Mouse (Mus musculus) CH12.LX (cell line): ENCODE measurements around the gene Tmem150c. TPM values are rescaled to one million over a fixed set of nuclear protein-coding genes. Genes with fewer than 3 reads are reported as not detected.

ENCODE experiments used
- DNase-seq: peaks from one replicate; pipeline ENCODE4 v3.0.0-alpha.2; 2013; ENCODE audit errors: extremely low read depth
- H3K27ac ChIP-seq: 2 replicates; pipeline ENCODE4 v1.5.1; 2012; ENCODE audit warnings: low read depth, mild to moderate bottlenecking, control low read depth, moderate library complexity; ENCODE audit not compliant: insufficient read depth
- H3K27me3 ChIP-seq: replicated peaks from 2 replicates; pipeline ENCODE3; 2012; ENCODE audit warnings: inconsistent platforms
- H3K36me3 ChIP-seq, 2 experiments: replicated peaks in 1 of 2; 2 replicates each; pipeline versions ENCODE3 to v1.6.1; 2012; ENCODE audit warnings: inconsistent platforms in 1 of 2, low read length in 1 of 2, mild to moderate bottlenecking in 1 of 2, mixed read lengths in 1 of 2, moderate library complexity in 1 of 2; ENCODE audit not compliant: control insufficient read depth in 1 of 2, insufficient read depth in 1 of 2
- H3K4me1 ChIP-seq, 2 experiments: 2 replicates each; pipeline ENCODE4 v1.6.1; 2012; ENCODE audit warnings: inconsistent platforms in 1 of 2, moderate library complexity in 1 of 2; ENCODE audit not compliant: insufficient read depth in 2 of 2, control insufficient read depth in 1 of 2
- H3K4me2 ChIP-seq: 2 replicates; pipeline ENCODE4 v1.6.1; 2012; ENCODE audit warnings: low read depth, mild to moderate bottlenecking, control low read depth; ENCODE audit not compliant: poor library complexity, insufficient read depth, severe bottlenecking
- H3K4me3 ChIP-seq, 3 experiments: fragments of 150-350 bp in 1 of 3; sonication (generic) in 1 of 3; replicated peaks in 1 of 3; 2 replicates each; pipeline versions ENCODE3 to v1.5.1; 2011 to 2012; ENCODE audit warnings: low read depth in 2 of 3, low read length in 2 of 3, mild to moderate bottlenecking in 2 of 3, moderate library complexity in 2 of 3, control low read depth in 1 of 3, improper control_type of control experiment in 1 of 3, inconsistent platforms in 1 of 3, mixed read lengths in 1 of 3; ENCODE audit not compliant: poor library complexity in 1 of 3
- H3K79me2 ChIP-seq: replicated peaks from 2 replicates; pipeline ENCODE4 v1.6.1; 2012; ENCODE audit warnings: mild to moderate bottlenecking, moderate library complexity; ENCODE audit not compliant: control insufficient read depth, poor library complexity, insufficient read depth, severe bottlenecking; ENCODE audit errors: extremely low read depth
- H3K9ac ChIP-seq: 2 replicates; pipeline ENCODE4 v1.6.1; 2012; ENCODE audit warnings: low read depth, mild to moderate bottlenecking, control low read depth, moderate library complexity; ENCODE audit not compliant: insufficient read depth
- H3K9me3 ChIP-seq: replicated peaks from 2 replicates; pipeline ENCODE3; 2012; ENCODE audit warnings: low read length, inconsistent platforms, mixed read lengths
- BHLHE40 ChIP-seq: IDR thresholded peaks from 2 replicates; pipeline ENCODE4 v1.6.1; 2011; ENCODE audit warnings: mild to moderate bottlenecking, low read depth, low read length, improper control_type of control experiment
- CHD1 ChIP-seq: IDR thresholded peaks from 2 replicates; pipeline ENCODE4 v1.6.1; 2012; ENCODE audit warnings: low read depth, low read length, improper control_type of control experiment, inconsistent platforms
- CHD2 ChIP-seq: IDR thresholded peaks from 2 replicates; pipeline ENCODE4 v1.6.1; 2011; ENCODE audit warnings: low read length, improper control_type of control experiment
- CTCF ChIP-seq, 2 experiments: IDR thresholded peaks in 1 of 2; conservative IDR thresholded peaks in 1 of 2; 2 replicates each; pipeline ENCODE4 v1.5.1; 2011 to 2012; ENCODE audit warnings: low read depth in 2 of 2, low read length in 2 of 2, improper control_type of control experiment in 1 of 2, inconsistent platforms in 1 of 2, mild to moderate bottlenecking in 1 of 2, moderate library complexity in 1 of 2
- HCFC1 ChIP-seq: IDR thresholded peaks from 2 replicates; pipeline ENCODE4 v1.6.1; 2012; ENCODE audit warnings: low read depth, mild to moderate bottlenecking, inconsistent platforms, low read length, improper control_type of control experiment
- IRF4 ChIP-seq: IDR thresholded peaks from 2 replicates; pipeline ENCODE4 v1.6.1; 2014; ENCODE audit warnings: low read depth, mild to moderate bottlenecking, inconsistent platforms, low read length, improper control_type of control experiment
- JUND ChIP-seq: conservative IDR thresholded peaks from 2 replicates; pipeline ENCODE4 v1.6.1; 2011; ENCODE audit warnings: low read depth, low read length, improper control_type of control experiment
- KAT2A ChIP-seq: IDR thresholded peaks from 2 replicates; pipeline ENCODE4 v1.6.1; 2012; ENCODE audit warnings: low read length, improper control_type of control experiment, inconsistent platforms; ENCODE audit not compliant: insufficient replicate concordance
- MYC ChIP-seq: IDR thresholded peaks from 2 replicates; pipeline ENCODE4 v1.6.1; 2011; ENCODE audit warnings: low read depth, mild to moderate bottlenecking, improper control_type of control experiment, low read length
- NRF1 ChIP-seq: IDR thresholded peaks from 2 replicates; pipeline ENCODE4 v1.6.1; 2014; ENCODE audit warnings: low read depth, mild to moderate bottlenecking, inconsistent platforms, low read length, improper control_type of control experiment, moderate library complexity
- PAX5 ChIP-seq: IDR thresholded peaks from 2 replicates; pipeline ENCODE4 v1.6.1; 2012; ENCODE audit warnings: low read length, inconsistent platforms, mixed read lengths
- POLR2A ChIP-seq: IDR thresholded peaks from 2 replicates; pipeline ENCODE4 v1.6.1; 2011; ENCODE audit warnings: low read depth, mild to moderate bottlenecking, improper control_type of control experiment, low read length
- RCOR1 ChIP-seq: conservative IDR thresholded peaks from 2 replicates; pipeline ENCODE4 v1.6.1; 2012; ENCODE audit warnings: low read depth, mild to moderate bottlenecking, inconsistent platforms, low read length, improper control_type of control experiment
- SIN3A ChIP-seq: IDR thresholded peaks from 2 replicates; pipeline ENCODE4 v1.6.1; 2012; ENCODE audit warnings: low read length, improper control_type of control experiment, inconsistent platforms
- TBP ChIP-seq: conservative IDR thresholded peaks from 2 replicates; pipeline ENCODE4 v1.6.1; 2011; ENCODE audit warnings: low read depth, low read length, improper control_type of control experiment
- TCF12 ChIP-seq: IDR thresholded peaks from 2 replicates; pipeline ENCODE4 v1.6.1; 2014; ENCODE audit warnings: low read depth, mild to moderate bottlenecking, inconsistent platforms, low read length, improper control_type of control experiment
- USF1 ChIP-seq: IDR thresholded peaks from 2 replicates; pipeline ENCODE4 v1.6.1; 2014; ENCODE audit warnings: low read depth, mild to moderate bottlenecking, inconsistent platforms, low read length, improper control_type of control experiment
- ZC3H11A ChIP-seq: IDR thresholded peaks from 2 replicates; pipeline ENCODE4 v1.6.1; 2012; ENCODE audit warnings: low read depth, mild to moderate bottlenecking, inconsistent platforms, low read length, improper control_type of control experiment
- ZNF384 ChIP-seq: IDR thresholded peaks from 2 replicates; pipeline ENCODE4 v1.6.1; 2012; ENCODE audit warnings: low read depth, low read length, improper control_type of control experiment, inconsistent platforms
- dilution Hi-C: fragments of 300-500 bp; cut with MboI; formaldehyde crosslinking; loops from 2 replicates; pipeline ENCODE4 v1.14.3; 2020; ENCODE audit warnings: low sequenced_read_pairs; ENCODE audit not compliant: extremely low pct_unique_long_range_greater_than_20kb, extremely low pct_ligation_motif_present
- in situ Hi-C: fragments of 300-500 bp; cut with MboI; formaldehyde crosslinking; loops from 3 replicates; pipeline ENCODE4 v1.14.3; 2019; ENCODE audit warnings: low sequenced_read_pairs, low pct_ligation_motif_present, low pct_unique_long_range_greater_than_20kb, mixed read lengths
- polyA plus RNA-seq: library from polyadenylated mRNA; unstranded; fragments of >175 nt; gene quantifications from 2 replicates; pipeline ENCODE4 v1.2.1, GENCODE M21; 2012; ENCODE audit warnings: low read depth; ENCODE audit not compliant: insufficient read length
- total RNA-seq, 2 experiments: library from RNA; depleted of rRNA; stranded (reverse); fragments of 300-350 nt in 1 of 2; fragments of >200 nt in 1 of 2; gene quantifications; 2 replicates each; pipeline ENCODE4 v1.2.3; 2012 to 2014

Tmem150c gene
- total and polyA plus RNA-seq, 3 experiments: not detected

- H3K4me3 ChIP-seq: no peak overlapping the region
- H3K36me3 ChIP-seq: no peaks in the 10 kb centered on the region
- H3K4me2 ChIP-seq: no peak overlapping the region
- H3K9ac ChIP-seq: no peak overlapping the region
- H3K9me3 ChIP-seq: no peaks in the 10 kb centered on the region
- H3K27me3 ChIP-seq: no peaks in the 10 kb centered on the region
- H3K79me2 ChIP-seq: no peaks in the 10 kb centered on the region
- dilution Hi-C loops: no loop called here
- in situ Hi-C loops: no loop called here
- H3K4me1 ChIP-seq: peaks cover 3 to 7% of the 10 kb centered on the region in 2 experiments; a peak in 3 of 4 replicates
- DNase-seq: no peak
- no peak for TF ChIP-seq CHD1
- TF ChIP-seq BHLHE40: no peak
- no peak for TF ChIP-seq HCFC1
- TF ChIP-seq, all 38 proteins: peak for 0
- no peak overlapping the region for H3K27ac ChIP-seq
Measured at GRCm38 (mm10) chr5:100181011-100181410, 21.4 kb upstream of the Tmem150c start.

- Histone ChIP-seq H3K27me3 (no peaks in the 10 kb centered on the region), H3K79me2 (no peaks in the 10 kb centered on the region), H3K9me3 (no peaks in the 10 kb centered on the region), H3K4me1 (peaks cover 3 to 5% of the 10 kb centered on the region in 2 experiments; a peak in 3 of 4 replicates), H3K4me2 (no peak overlapping the region), H3K9ac (no peak overlapping the region), H3K36me3 (no peaks in the 10 kb centered on the region), H3K27ac (no peak overlapping the region), H3K4me3 (no peak overlapping the region)
- in situ Hi-C loops: no loop called here
- TF ChIP-seq SIN3A: no peak
- no peak for TF ChIP-seq ZC3H11A
- TF ChIP-seq ZNF384: no peak
- no peak for TF ChIP-seq HCFC1
- no peak for TF ChIP-seq NRF1
- TF ChIP-seq JUND: no peak
- TF ChIP-seq KAT2A: no peak
- TF ChIP-seq CTCF (conservative IDR thresholded peaks at IDR 0.05 in 1 of 2, IDR thresholded peaks at IDR 0.05 in 1 of 2; ENCODE audit: low read depth in 2 of 2, low read length in 2 of 2): no peak
- no peak for TF ChIP-seq POLR2A
- TF ChIP-seq CHD2: no peak
- TF ChIP-seq TCF12: no peak
- TF ChIP-seq RCOR1: no peak
- no peak for TF ChIP-seq IRF4
- no peak for TF ChIP-seq TBP
- no peak for DNase-seq
- dilution Hi-C loops: no loop called here
Measured at GRCm38 (mm10) chr5:100178781-100179165, 19.2 kb upstream of the Tmem150c start.

- Histone ChIP-seq H3K4me2 (no peak overlapping the region), H3K9ac (no peak overlapping the region), H3K27me3 (no peaks in the 10 kb centered on the region), H3K79me2 (no peaks in the 10 kb centered on the region), H3K4me1 (peaks cover 3 to 5% of the 10 kb centered on the region in 2 experiments; a peak in 3 of 4 replicates), H3K4me3 (no peak overlapping the region), H3K36me3 (no peaks in the 10 kb centered on the region), H3K27ac (no peak overlapping the region)
- dilution Hi-C loops (no loop called here), in situ Hi-C loops (no loop called here)
- DNase-seq: no peak
- no peak for TF ChIP-seq ZC3H11A
- TF ChIP-seq BHLHE40: no peak
- TF ChIP-seq TBP: no peak
- no peak for TF ChIP-seq PAX5
- TF ChIP-seq MYC: no peak
- TF ChIP-seq CHD2: no peak
- no peak for TF ChIP-seq POLR2A
- TF ChIP-seq USF1: no peak
- TF ChIP-seq, all 38 proteins: peak for 0
- H3K9me3 ChIP-seq: no peaks in the 10 kb centered on the region
Measured at GRCm38 (mm10) chr5:100178122-100178780, 18.6 kb upstream of the Tmem150c start.
